24 mouse cellular contexts compared by ENCODE assay signal in the genomic region with DNA sequence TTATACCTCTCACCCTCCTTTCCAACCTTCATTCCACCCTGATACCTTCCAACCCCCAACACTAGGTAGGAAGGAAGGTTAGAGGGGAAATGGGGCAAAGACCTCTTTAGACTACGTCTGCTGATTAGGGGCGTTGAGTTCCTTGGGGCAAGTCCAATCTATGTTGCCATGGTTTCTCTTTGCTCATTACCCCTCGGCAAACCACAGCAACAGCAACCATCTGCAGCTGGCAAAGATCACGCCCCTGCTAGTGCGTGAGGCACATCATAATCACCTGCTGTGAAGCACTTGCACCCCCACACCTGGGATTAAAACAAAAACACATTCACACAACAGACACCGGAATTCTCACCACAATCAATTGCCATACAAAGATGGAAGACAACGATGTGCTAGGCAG. TPM values are rescaled to one million over a fixed set of nuclear protein-coding genes. Genes with fewer than 3 reads are reported as not detected.
DNase-seq lines count a peak whose midpoint lies in the region; ATAC-seq lines count a peak whose summit lies in the region.
"Had no signal": no experiment of that assay in that cellular context is flagged by ENCODE, and none has a peak within 500 bp of the region (broad histone marks: within the 10 kb centered on the region; RNA-seq: fewer than 3 reads in every experiment).

No protein-coding gene starts in this region.

- H3K9ac ChIP-seq in hindbrain, embryonic 14.5 days, result no peak overlapping the region
- H3K9ac ChIP-seq in hindbrain, embryonic 12.5 days, result no peak overlapping the region
- no peak overlapping the region for H3K9ac ChIP-seq in midbrain, embryonic 13.5 days (replicated peaks)
- no peak overlapping the region for H3K9ac ChIP-seq in midbrain, embryonic 15.5 days
- no peak overlapping the region for H3K9ac ChIP-seq in forebrain, embryonic 15.5 days (replicated peaks)
- H3K9ac ChIP-seq in neural tube, embryonic 14.5 days (replicated peaks; ENCODE audit: low read depth, low read length), result no peak overlapping the region
- H3K9ac ChIP-seq in intestine, embryonic 15.5 days, result no peak overlapping the region
- H3K9ac ChIP-seq: heart, embryonic 15.5 days; liver, embryonic 13.5 days; midbrain, embryonic 12.5 days had no signal

- no peaks in the 10 kb centered on the region for H3K27me3 ChIP-seq in hindbrain, embryonic 14.5 days (ENCODE audit: control insufficient read depth, insufficient read depth, low read length)
- no peaks in the 10 kb centered on the region for H3K27me3 ChIP-seq in hindbrain, embryonic 12.5 days
- no peaks in the 10 kb centered on the region for H3K27me3 ChIP-seq in midbrain, embryonic 13.5 days
- H3K27me3 ChIP-seq in midbrain, embryonic 15.5 days (replicated peaks), result no peaks in the 10 kb centered on the region
- H3K27me3 ChIP-seq in forebrain, embryonic 15.5 days, result no peaks in the 10 kb centered on the region
- H3K27me3 ChIP-seq in neural tube, embryonic 14.5 days (ENCODE audit: control insufficient read depth, insufficient read depth, low read length), result no peaks in the 10 kb centered on the region
- no peaks in the 10 kb centered on the region for H3K27me3 ChIP-seq in intestine, embryonic 15.5 days (replicated peaks)
- H3K27me3 ChIP-seq: heart, embryonic 15.5 days; liver, embryonic 13.5 days; midbrain, embryonic 12.5 days had no signal

- H3K36me3 ChIP-seq in hindbrain, embryonic 14.5 days (replicated peaks; ENCODE audit: control insufficient read depth, insufficient read depth), result no peaks in the 10 kb centered on the region
- peaks cover 7% of the 10 kb centered on the region for H3K36me3 ChIP-seq in hindbrain, embryonic 12.5 days
- peaks cover 10% of the 10 kb centered on the region for H3K36me3 ChIP-seq in midbrain, embryonic 13.5 days
- no peaks in the 10 kb centered on the region for H3K36me3 ChIP-seq in midbrain, embryonic 15.5 days (replicated peaks)
- no peaks in the 10 kb centered on the region for H3K36me3 ChIP-seq in forebrain, embryonic 15.5 days
- H3K36me3 ChIP-seq in neural tube, embryonic 14.5 days (ENCODE audit: control insufficient read depth, insufficient read depth, low read length), result no peaks in the 10 kb centered on the region
- H3K36me3 ChIP-seq in intestine, embryonic 15.5 days, result peaks cover 12% of the 10 kb centered on the region

- 50% methylated on average over 7 of the region's 7 CpGs for WGBS in hindbrain, embryonic 14.5 days
- 65% methylated on average over 7 of the region's 7 CpGs for WGBS in hindbrain, embryonic 12.5 days
- WGBS in midbrain, embryonic 13.5 days, result 63% methylated on average over 7 of the region's 7 CpGs
- 61% methylated on average over 7 of the region's 7 CpGs for WGBS in midbrain, embryonic 15.5 days
- WGBS in forebrain, embryonic 15.5 days, result 34% methylated on average over 7 of the region's 7 CpGs
- 51% methylated on average over 7 of the region's 7 CpGs for WGBS in neural tube, embryonic 14.5 days
- WGBS in intestine, embryonic 15.5 days, result 65% methylated on average over 7 of the region's 7 CpGs

- ATAC-seq in hindbrain, embryonic 14.5 days (ENCODE audit: low FRiP score), result no peak
- no peak for ATAC-seq in hindbrain, embryonic 12.5 days (ENCODE audit: low FRiP score)
- no peak for ATAC-seq in midbrain, embryonic 13.5 days
- ATAC-seq in midbrain, embryonic 15.5 days (replicated peaks), result no peak
- no peak for ATAC-seq in forebrain, embryonic 15.5 days (replicated peaks)
- ATAC-seq in neural tube, embryonic 14.5 days (ENCODE audit: low read depth), result no peak
- ATAC-seq in intestine, embryonic 15.5 days, result no peak
- ATAC-seq: activated CD4-positive, CD25-positive, alpha-beta regulatory T cell, adult 4 months had no signal

- no peaks in the 10 kb centered on the region for H3K9me3 ChIP-seq in hindbrain, embryonic 14.5 days (ENCODE audit: control insufficient read depth, low read length)
- no peaks in the 10 kb centered on the region for H3K9me3 ChIP-seq in hindbrain, embryonic 12.5 days (replicated peaks)
- H3K9me3 ChIP-seq in midbrain, embryonic 13.5 days, result no peaks in the 10 kb centered on the region
- no peaks in the 10 kb centered on the region for H3K9me3 ChIP-seq in midbrain, embryonic 15.5 days
- H3K9me3 ChIP-seq in forebrain, embryonic 15.5 days, result no peaks in the 10 kb centered on the region
- H3K9me3 ChIP-seq in neural tube, embryonic 14.5 days (ENCODE audit: control insufficient read depth, low read length), result no peaks in the 10 kb centered on the region
- H3K9me3 ChIP-seq in intestine, embryonic 15.5 days, result no peaks in the 10 kb centered on the region
- H3K9me3 ChIP-seq: heart, embryonic 15.5 days; liver, embryonic 13.5 days; midbrain, embryonic 12.5 days had no signal

- H3K27ac ChIP-seq in hindbrain, embryonic 14.5 days, result 0 out of 2 replicates have a peak overlapping the region, but pooled peaks have one; percentile 11
- H3K27ac ChIP-seq in hindbrain, embryonic 12.5 days, result no peak overlapping the region
- H3K27ac ChIP-seq in midbrain, embryonic 13.5 days, result 0 out of 2 replicates have a peak overlapping the region, but pooled peaks have one; percentile 5
- H3K27ac ChIP-seq in midbrain, embryonic 15.5 days, result no peak overlapping the region
- H3K27ac ChIP-seq in forebrain, embryonic 15.5 days (replicated peaks), result peak overlapping the region; percentile 46
- 0 out of 2 replicates have a peak overlapping the region, but pooled peaks have one; percentile 30 for H3K27ac ChIP-seq in neural tube, embryonic 14.5 days (ENCODE audit: low read depth, low read length)
- H3K27ac ChIP-seq in intestine, embryonic 15.5 days, result no peak overlapping the region
- H3K27ac ChIP-seq: heart, embryonic 15.5 days; liver, embryonic 13.5 days; midbrain, embryonic 12.5 days; stomach, postnatal 0 days had no signal

- no peak overlapping the region for H3K4me2 ChIP-seq in hindbrain, embryonic 14.5 days (replicated peaks)
- H3K4me2 ChIP-seq in hindbrain, embryonic 12.5 days (replicated peaks), result no peak overlapping the region
- no peak overlapping the region for H3K4me2 ChIP-seq in midbrain, embryonic 13.5 days (replicated peaks)
- no peak overlapping the region for H3K4me2 ChIP-seq in midbrain, embryonic 15.5 days
- no peak overlapping the region for H3K4me2 ChIP-seq in forebrain, embryonic 15.5 days (replicated peaks)
- no peak overlapping the region for H3K4me2 ChIP-seq in neural tube, embryonic 14.5 days (ENCODE audit: low read depth, low read length)
- H3K4me2 ChIP-seq in intestine, embryonic 15.5 days (replicated peaks), result no peak overlapping the region
- H3K4me2 ChIP-seq: heart, embryonic 15.5 days; liver, embryonic 13.5 days; midbrain, embryonic 12.5 days had no signal

- no peak overlapping the region for H3K4me3 ChIP-seq in hindbrain, embryonic 14.5 days (replicated peaks; ENCODE audit: low read length)
- H3K4me3 ChIP-seq in hindbrain, embryonic 12.5 days, result no peak overlapping the region
- H3K4me3 ChIP-seq in midbrain, embryonic 13.5 days (replicated peaks), result no peak overlapping the region
- no peak overlapping the region for H3K4me3 ChIP-seq in midbrain, embryonic 15.5 days
- no peak overlapping the region for H3K4me3 ChIP-seq in forebrain, embryonic 15.5 days
- no peak overlapping the region for H3K4me3 ChIP-seq in neural tube, embryonic 14.5 days (ENCODE audit: low read depth, low read length)
- no peak overlapping the region for H3K4me3 ChIP-seq in intestine, embryonic 15.5 days (replicated peaks)
- H3K4me3 ChIP-seq: heart, embryonic 15.5 days; liver, embryonic 13.5 days; midbrain, embryonic 12.5 days had no signal

- DNase-seq in hindbrain, embryonic 14.5 days (ENCODE audit: low spot score), result no peak
- DNase-seq: adrenal gland, postnatal 10 days; cerebellum, adult 8-10 months; gastrocnemius, postnatal 36 days; heart, postnatal 36 days; kidney, adult 8-10 months; kidney, postnatal 10 days; liver, embryonic 13.5 days; lung, adult 2 months; lung, postnatal 14 days; right cerebral cortex, postnatal 14 days; thymus, adult 2 months; thymus, postnatal 4 days had no signal

- no peaks in the 10 kb centered on the region for H3K4me1 ChIP-seq in hindbrain, embryonic 14.5 days (replicated peaks; ENCODE audit: control insufficient read depth, insufficient read depth, low read length)
- no peaks in the 10 kb centered on the region for H3K4me1 ChIP-seq in hindbrain, embryonic 12.5 days
- no peaks in the 10 kb centered on the region for H3K4me1 ChIP-seq in midbrain, embryonic 13.5 days (replicated peaks)
- H3K4me1 ChIP-seq in midbrain, embryonic 15.5 days, result no peaks in the 10 kb centered on the region; the same call in 1 of the 2 replicates
- no peaks in the 10 kb centered on the region for H3K4me1 ChIP-seq in forebrain, embryonic 15.5 days
- H3K4me1 ChIP-seq in neural tube, embryonic 14.5 days (ENCODE audit: control insufficient read depth, insufficient read depth, low read length), result no peaks in the 10 kb centered on the region
- no peaks in the 10 kb centered on the region for H3K4me1 ChIP-seq in intestine, embryonic 15.5 days (replicated peaks)
- H3K4me1 ChIP-seq: heart, embryonic 15.5 days; liver, embryonic 13.5 days; midbrain, embryonic 12.5 days had no signal

RNA-seq across cellular contexts. Expression of gene Hcar2, which starts 42.6 kb away (rescaled TPM):
- not detected in 2 replicates for polyA plus RNA-seq in hindbrain, embryonic 14.5 days (2014; fragmentation: Nextera tagmentation; extraction: Ambion mirVana)
- not detected in 2 replicates for polyA plus RNA-seq in hindbrain, embryonic 12.5 days (2016; fragmentation: Nextera tagmentation; extraction: Ambion mirVana)
- polyA plus RNA-seq in midbrain, embryonic 13.5 days (2015; fragmentation: Nextera tagmentation; extraction: Ambion mirVana), result not detected in 2 replicates
- not detected in 2 replicates for polyA plus RNA-seq in midbrain, embryonic 15.5 days (2015; fragmentation: Nextera tagmentation; extraction: Ambion mirVana)
- not detected in 2 replicates for polyA plus RNA-seq in forebrain, embryonic 15.5 days (2015; fragmentation: Nextera tagmentation; extraction: Ambion mirVana)
- polyA plus RNA-seq in neural tube, embryonic 14.5 days (2014; fragmentation: Nextera tagmentation; extraction: Ambion mirVana), result not detected in 2 replicates
- polyA plus RNA-seq in intestine, embryonic 15.5 days (2015; fragmentation: Nextera tagmentation; extraction: Ambion mirVana), result 0.09 TPM in 1 of 2 replicates, not detected in the other
- polyA plus RNA-seq: activated CD4-positive, CD25-positive, alpha-beta regulatory T cell, adult 4 months; C2C12; midbrain, embryonic 12.5 days had no signal

RNA-seq across cellular contexts. Expression of gene Hcar1, which starts 57.1 kb away (rescaled TPM):
- 0.51 and 0.64 TPM in 2 replicates for polyA plus RNA-seq in hindbrain, embryonic 14.5 days (2014; fragmentation: Nextera tagmentation; extraction: Ambion mirVana)
- 0.18 and 0.50 TPM in 2 replicates for polyA plus RNA-seq in hindbrain, embryonic 12.5 days (2016; fragmentation: Nextera tagmentation; extraction: Ambion mirVana)
- polyA plus RNA-seq in midbrain, embryonic 13.5 days (2015; fragmentation: Nextera tagmentation; extraction: Ambion mirVana), result 0.08 and 0.30 TPM in 2 replicates
- 0.65 and 1.1 TPM in 2 replicates for polyA plus RNA-seq in midbrain, embryonic 15.5 days (2015; fragmentation: Nextera tagmentation; extraction: Ambion mirVana)
- 0.24 and 0.29 TPM in 2 replicates for polyA plus RNA-seq in forebrain, embryonic 15.5 days (2015; fragmentation: Nextera tagmentation; extraction: Ambion mirVana)
- polyA plus RNA-seq in neural tube, embryonic 14.5 days (2014; fragmentation: Nextera tagmentation; extraction: Ambion mirVana), result 0.09 and 0.44 TPM in 2 replicates
- polyA plus RNA-seq in intestine, embryonic 15.5 days (2015; fragmentation: Nextera tagmentation; extraction: Ambion mirVana), result 2.3 and 2.8 TPM in 2 replicates
- polyA plus RNA-seq: activated CD4-positive, CD25-positive, alpha-beta regulatory T cell, adult 4 months had no signal

Comparison
In these comparisons a context has a peak if more than half of its experiments do, and no peak if none do; other contexts are left out.
1. H3K27ac ChIP-seq: peak in hindbrain, embryonic 14.5 days (single experiment), midbrain, embryonic 13.5 days (single experiment), forebrain, embryonic 15.5 days (single experiment) and neural tube, embryonic 14.5 days (single experiment); none in hindbrain, embryonic 12.5 days (single experiment), midbrain, embryonic 15.5 days (single experiment) and intestine, embryonic 15.5 days (single experiment).